Comparison of ENCODE assay signal across 8 mouse cellular contexts in the genomic region with DNA sequence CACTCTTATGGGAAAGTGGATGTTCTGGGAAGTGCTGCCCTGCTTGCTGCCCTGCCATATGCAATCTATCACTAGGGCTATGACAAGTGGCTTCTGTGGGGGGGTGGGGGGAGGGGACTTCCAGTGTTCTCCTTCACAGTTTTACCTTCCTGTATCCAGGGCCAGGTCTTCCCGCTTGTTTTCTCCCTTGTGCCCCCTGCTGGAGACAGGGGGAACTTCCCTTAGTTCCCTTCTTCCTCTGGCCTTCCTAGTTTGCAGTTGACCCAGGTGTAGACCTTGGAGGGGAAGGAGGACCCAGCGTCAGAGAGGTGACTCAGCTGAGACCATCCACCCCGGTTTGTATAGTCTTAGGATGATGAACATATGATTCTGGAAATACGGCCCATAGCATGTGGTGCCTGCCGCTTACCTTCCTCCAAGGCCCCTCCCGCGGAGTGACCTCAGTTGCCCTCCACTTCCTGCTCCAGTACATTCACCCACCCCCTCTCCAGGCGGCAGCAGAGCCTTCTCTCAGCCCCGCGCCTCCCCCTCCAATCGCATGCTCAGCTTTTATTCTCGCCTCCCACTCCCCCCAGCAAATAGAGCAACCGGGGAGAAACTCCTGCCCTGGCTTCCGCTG. TPM values are rescaled to one million over a fixed set of nuclear protein-coding genes. Genes with fewer than 3 reads are reported as not detected.
DNase-seq lines count a peak whose midpoint lies in the region; ATAC-seq and TF ChIP-seq lines count a peak whose summit lies in the region.

No protein-coding gene starts in this region.

- 50% methylated on average over 14 of the region's 14 CpGs for WGBS in cerebellum, adult 2 months
- WGBS in midbrain, embryonic 14.5 days = 37% methylated on average over 14 of the region's 14 CpGs
- WGBS in midbrain, embryonic 13.5 days = 41% methylated on average over 14 of the region's 14 CpGs

- peak in 1 of 2 experiments; percentile 57 for DNase-seq in cerebellum, adult 2 months
- no peak for DNase-seq in cerebellum, adult 11 months
- peak; percentile 65 for DNase-seq in midbrain, embryonic 14.5 days
- peak; percentile 59 to 77 for DNase-seq in cerebellum, postnatal 14 days
- DNase-seq in kidney, adult 8-10 months = peak; percentile 23 to 58
- peak; percentile 54 for DNase-seq in lung, postnatal 14 days
- peak; percentile 52 for DNase-seq in yolk sac, embryonic 10.5 days (ENCODE audit: low spot score)

- no peak overlapping the region for H3K4me3 ChIP-seq in cerebellum, adult 2 months (replicated peaks; ENCODE audit: insufficient read depth, low read depth, low read length)
- H3K4me3 ChIP-seq in midbrain, embryonic 14.5 days (replicated peaks; ENCODE audit: low read depth, low read length) = no peak overlapping the region
- H3K4me3 ChIP-seq in midbrain, embryonic 13.5 days (replicated peaks) = no peak overlapping the region

- no peaks in the 10 kb centered on the region for H3K9me3 ChIP-seq in midbrain, embryonic 14.5 days (ENCODE audit: control insufficient read depth, low read length)
- H3K9me3 ChIP-seq in midbrain, embryonic 13.5 days = no peaks in the 10 kb centered on the region

- H3K4me2 ChIP-seq in midbrain, embryonic 14.5 days (ENCODE audit: low read length) = no peak overlapping the region
- no peak overlapping the region for H3K4me2 ChIP-seq in midbrain, embryonic 13.5 days (replicated peaks)

- H3K27me3 ChIP-seq in cerebellum, adult 2 months (ENCODE audit: control insufficient read depth, insufficient read depth, low read length) = no peaks in the 10 kb centered on the region
- H3K27me3 ChIP-seq in midbrain, embryonic 14.5 days (ENCODE audit: control insufficient read depth, insufficient read depth, low read length) = peaks cover 7% of the 10 kb centered on the region; the same call in 1 of the 2 replicates
- H3K27me3 ChIP-seq in midbrain, embryonic 13.5 days = peaks cover 16% of the 10 kb centered on the region

- no peak overlapping the region for H3K27ac ChIP-seq in cerebellum, adult 2 months (ENCODE audit: insufficient read depth, low read length)
- no peak overlapping the region for H3K27ac ChIP-seq in midbrain, embryonic 14.5 days (replicated peaks; ENCODE audit: low read depth, low read length)
- H3K27ac ChIP-seq in midbrain, embryonic 13.5 days = no peak overlapping the region

- H3K36me3 ChIP-seq in midbrain, embryonic 14.5 days (ENCODE audit: control insufficient read depth, insufficient read depth, low read length) = no peaks in the 10 kb centered on the region
- no peaks in the 10 kb centered on the region for H3K36me3 ChIP-seq in midbrain, embryonic 13.5 days

- no peak for ATAC-seq in midbrain, embryonic 14.5 days (ENCODE audit: low FRiP score, low TSS enrichment)
- ATAC-seq in midbrain, embryonic 13.5 days = no peak

- 0 out of 2 replicates have a peak, but pooled peaks cover 1% of the 10 kb centered on the region for H3K4me1 ChIP-seq in cerebellum, adult 2 months (ENCODE audit: control insufficient read depth, insufficient read depth, low read length)
- 0 out of 2 replicates have a peak, but pooled peaks cover 4% of the 10 kb centered on the region for H3K4me1 ChIP-seq in midbrain, embryonic 14.5 days (ENCODE audit: control insufficient read depth, insufficient read depth, low read length)
- H3K4me1 ChIP-seq in midbrain, embryonic 13.5 days (replicated peaks) = peaks cover 7% of the 10 kb centered on the region

- no peak for TF ChIP-seq POLR2A in cerebellum, adult 2 months (IDR thresholded peaks at IDR 0.05; ENCODE audit: borderline replicate concordance, insufficient read depth, low read length)

- TF ChIP-seq CTCF in cerebellum, adult 2 months (IDR thresholded peaks at IDR 0.05; ENCODE audit: borderline replicate concordance, insufficient read depth, low read depth, low read length) = peak; percentile 85

- H3K9ac ChIP-seq in midbrain, embryonic 14.5 days (replicated peaks; ENCODE audit: low read length) = no peak overlapping the region
- no peak overlapping the region for H3K9ac ChIP-seq in midbrain, embryonic 13.5 days (replicated peaks)

RNA-seq across cellular contexts. Expression of a gene that starts 4.5 kb away (rescaled TPM):
- 88.8 and 93.7 TPM in 2 replicates for polyA plus RNA-seq in cerebellum, adult 2 months (2012; rRNA removed)
- polyA plus RNA-seq in midbrain, embryonic 14.5 days (2014; fragmentation: Nextera tagmentation; extraction: Ambion mirVana) = 12.4 and 14.3 TPM in 2 replicates
- 16.7 and 17.7 TPM in 2 replicates for polyA plus RNA-seq in midbrain, embryonic 13.5 days (2015; fragmentation: Nextera tagmentation; extraction: Ambion mirVana)

RNA-seq across cellular contexts. Expression of a gene that starts 32.1 kb away (rescaled TPM):
- 89.7 and 93.9 TPM in 2 replicates for polyA plus RNA-seq in cerebellum, adult 2 months (2012; rRNA removed)
- 45.2 and 49.3 TPM in 2 replicates for polyA plus RNA-seq in midbrain, embryonic 14.5 days (2014; fragmentation: Nextera tagmentation; extraction: Ambion mirVana)
- polyA plus RNA-seq in midbrain, embryonic 13.5 days (2015; fragmentation: Nextera tagmentation; extraction: Ambion mirVana) = 65.7 and 66.7 TPM in 2 replicates

RNA-seq across cellular contexts. Expression of a gene that starts 32.6 kb away (rescaled TPM):
- 4.4 and 4.8 TPM in 2 replicates for polyA plus RNA-seq in cerebellum, adult 2 months (2012; rRNA removed)
- polyA plus RNA-seq in midbrain, embryonic 14.5 days (2014; fragmentation: Nextera tagmentation; extraction: Ambion mirVana) = 1.3 and 1.6 TPM in 2 replicates
- polyA plus RNA-seq in midbrain, embryonic 13.5 days (2015; fragmentation: Nextera tagmentation; extraction: Ambion mirVana) = 2.0 and 2.9 TPM in 2 replicates
